Mouse (Mus musculus): ENCODE results near the gene Gnb2.

Gnb2 gene

DNA sequence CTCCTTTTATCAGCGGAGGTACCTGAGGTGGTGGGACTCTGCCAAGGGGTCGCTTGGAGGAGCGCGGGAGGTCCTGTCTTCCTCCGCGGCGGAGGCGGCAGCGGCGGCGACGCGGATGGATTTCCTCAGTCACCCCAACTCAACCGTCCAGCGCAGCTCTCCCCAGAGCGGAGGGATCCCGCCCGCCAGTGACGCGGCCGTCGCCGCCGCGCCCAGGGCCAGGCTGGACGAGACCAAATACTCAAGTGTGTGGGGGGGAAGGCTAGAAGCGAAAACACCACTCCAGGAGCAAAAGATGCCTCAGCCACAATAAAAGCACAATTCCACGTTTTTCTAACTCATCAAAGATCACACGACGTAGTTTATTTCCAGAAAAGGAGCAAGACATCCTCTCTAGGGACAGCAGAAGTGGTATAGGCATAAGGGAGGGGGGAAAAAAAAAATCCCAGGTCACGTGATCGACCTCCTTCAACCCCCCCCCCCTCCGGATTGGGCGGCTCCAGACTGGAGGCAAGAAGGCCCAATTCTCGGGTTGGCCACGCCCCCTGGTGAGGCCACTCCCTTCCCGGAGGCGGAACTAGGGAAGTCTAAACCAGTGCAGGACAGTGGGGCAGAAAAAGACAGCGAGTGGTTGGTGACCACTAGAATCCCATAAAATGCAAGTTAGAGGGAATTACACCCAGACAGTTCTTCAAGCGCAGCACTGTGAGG lies at the start of gene Gnb2, which contains the start of gene Epo:
TSS of gene Gnb2 (minus strand) at position 394 of the 711 bp plus-strand sequence.
TSS of gene Epo (minus strand) at position 126 of the 711 bp plus-strand sequence.
- DNase-seq (ENCODE audit: extremely low spot score), result peak; percentile 99

DNA sequence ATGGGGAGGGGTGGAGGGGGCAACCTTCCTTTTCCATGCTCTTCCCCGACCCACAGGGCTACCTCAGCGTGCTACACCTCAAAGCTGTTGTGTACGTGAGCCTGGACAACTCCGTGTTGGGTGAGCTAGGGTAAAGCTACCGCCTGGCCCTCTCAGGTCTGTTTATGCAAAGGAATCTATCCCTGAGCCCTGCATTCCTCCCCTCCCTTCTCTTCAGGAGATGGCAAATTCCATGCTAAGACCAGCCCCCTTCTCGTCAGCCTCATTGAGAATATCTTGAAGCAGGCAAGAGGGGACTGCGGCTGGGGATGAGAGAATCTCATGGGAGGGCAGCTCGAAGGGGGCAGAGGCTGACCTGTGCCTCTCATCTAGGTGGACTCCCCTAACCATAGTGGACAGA lies 49.4 kb upstream of the Gnb2 start:
- no peak for DNase-seq (ENCODE audit: extremely low spot score)

DNA sequence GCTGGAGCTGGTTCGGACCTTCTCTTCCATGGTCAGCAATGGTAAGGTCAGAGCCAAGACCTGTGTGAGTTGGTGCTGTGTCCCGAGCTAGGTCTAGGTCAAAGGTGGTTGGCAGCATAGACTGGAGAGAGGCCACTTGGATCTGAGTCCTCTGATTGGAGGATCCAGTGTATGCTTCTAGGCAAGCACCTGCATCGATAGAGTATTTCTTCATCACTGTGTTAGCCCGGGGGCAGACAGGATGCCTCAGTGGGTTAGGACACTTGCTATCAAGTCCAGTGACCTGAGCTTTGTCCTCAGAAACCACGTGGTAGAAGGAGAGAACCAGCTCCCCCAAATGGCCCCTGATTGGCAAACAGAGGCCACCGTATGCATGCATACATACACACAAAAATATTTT lies 46.9 kb upstream of the Gnb2 start:
- no peak for DNase-seq (ENCODE audit: extremely low spot score)

DNA sequence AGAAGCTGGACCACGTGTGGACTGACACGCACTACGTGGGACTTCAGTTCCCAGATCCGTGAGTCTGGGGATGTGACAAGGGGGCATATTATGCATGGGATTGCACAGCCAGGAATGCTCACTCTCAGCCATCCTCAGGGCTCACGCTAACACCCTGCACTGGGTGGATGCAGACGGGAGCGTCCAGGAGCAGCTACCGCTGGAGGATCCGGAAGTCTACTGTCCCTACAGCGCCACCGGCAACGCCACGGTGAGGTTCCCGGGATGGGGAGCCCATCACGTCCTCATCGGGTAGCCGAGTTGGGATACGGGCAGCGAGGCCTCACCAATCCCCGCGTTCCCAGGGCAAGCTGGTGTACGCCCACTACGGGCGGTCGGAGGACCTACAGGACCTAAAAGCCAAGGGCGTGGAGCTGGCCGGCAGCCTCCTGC lies 41.2 kb upstream of the Gnb2 start:
- DNase-seq (ENCODE audit: extremely low spot score), result peak; percentile 41

DNA sequence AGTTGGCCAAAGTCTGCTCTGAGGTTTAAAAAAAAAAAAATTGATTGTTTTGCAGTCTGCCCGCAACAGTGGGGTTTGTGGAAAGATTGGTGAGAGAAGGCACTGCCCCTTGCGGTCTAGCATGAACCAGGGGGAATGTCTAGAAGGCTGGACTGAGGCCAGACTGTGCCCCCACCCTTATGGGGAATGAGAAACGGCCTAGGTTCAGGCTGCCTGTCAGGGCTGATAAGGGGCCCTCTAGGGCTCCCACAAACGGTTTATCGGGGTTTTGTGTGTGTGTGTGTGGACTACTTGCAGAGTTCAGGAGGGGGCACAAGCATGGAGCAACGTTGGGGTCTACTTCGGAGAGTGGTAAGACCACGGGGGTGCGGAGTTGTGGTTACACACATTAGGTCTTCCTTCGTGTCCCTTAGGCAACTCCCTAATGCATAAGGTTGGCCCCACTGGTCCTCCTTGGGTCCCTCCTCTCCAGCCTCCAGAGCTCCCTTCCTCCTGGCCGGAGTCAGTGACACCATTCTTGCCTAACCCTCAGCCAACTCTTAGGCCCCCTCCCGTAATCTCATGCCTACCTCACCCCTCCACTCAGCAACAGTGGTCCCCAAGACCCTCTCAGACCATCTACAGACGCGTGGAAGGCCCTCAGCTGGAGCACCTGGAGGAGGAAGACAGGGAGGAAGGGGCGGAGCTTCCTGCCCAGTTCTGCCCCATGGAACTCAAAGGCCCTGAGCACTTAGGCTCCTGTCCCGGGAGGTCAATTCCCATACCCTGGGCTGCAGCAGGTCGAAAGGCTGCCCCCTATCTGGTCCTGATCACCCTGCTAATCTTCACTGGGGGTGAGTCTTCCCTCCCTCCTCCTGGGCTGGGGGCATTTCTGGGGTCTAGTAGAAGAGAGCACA lies 37.6 kb upstream of the Gnb2 start:
- no peak for DNase-seq (ENCODE audit: extremely low spot score)

DNA sequence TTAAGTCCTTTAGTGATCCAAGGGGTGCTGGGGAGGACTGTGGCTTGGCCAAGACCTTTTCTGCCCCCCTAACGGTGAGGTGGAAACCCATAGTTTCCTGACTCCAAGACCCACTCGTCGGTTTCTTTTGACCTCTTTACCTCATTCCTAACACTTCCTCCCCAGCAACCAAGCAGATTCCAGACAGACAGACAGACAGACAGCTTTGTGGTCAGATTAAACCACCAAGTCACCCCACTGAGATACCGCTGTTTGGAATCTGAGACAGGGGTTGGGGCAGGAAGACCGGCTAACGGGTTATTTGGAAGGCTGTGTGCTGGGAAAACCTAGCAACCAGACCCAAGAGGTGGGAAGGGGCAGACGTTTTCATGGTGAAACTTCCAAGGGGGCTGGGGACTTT lies 36.9 kb upstream of the Gnb2 start:
- DNase-seq (ENCODE audit: extremely low spot score), result no peak

DNA sequence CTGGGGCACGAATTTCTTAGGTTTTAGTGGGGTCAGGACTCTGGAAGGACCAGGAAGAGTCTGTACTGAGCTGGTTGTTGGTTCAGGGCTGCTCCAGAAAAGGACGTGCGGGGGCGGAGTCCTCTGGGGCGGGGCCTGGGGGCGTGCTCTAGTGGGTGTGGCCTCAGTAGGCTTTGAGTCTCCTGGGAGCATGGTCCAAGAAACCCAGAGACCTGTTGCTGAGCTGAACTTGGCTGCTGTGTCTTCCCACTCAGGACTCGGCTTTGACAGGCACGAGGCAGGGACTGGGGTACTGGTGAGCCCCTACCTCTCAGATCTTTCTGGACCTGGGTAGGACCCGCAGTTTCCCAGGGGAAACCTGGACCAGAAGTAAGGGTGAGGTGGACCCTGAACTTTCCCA lies 36.4 kb upstream of the Gnb2 start, which contains the start of gene Tfr2:
TSS of gene Tfr2 (plus strand) at position 176 of the 400 bp plus-strand sequence.
- peak; percentile 26 for DNase-seq (ENCODE audit: extremely low spot score)

DNA sequence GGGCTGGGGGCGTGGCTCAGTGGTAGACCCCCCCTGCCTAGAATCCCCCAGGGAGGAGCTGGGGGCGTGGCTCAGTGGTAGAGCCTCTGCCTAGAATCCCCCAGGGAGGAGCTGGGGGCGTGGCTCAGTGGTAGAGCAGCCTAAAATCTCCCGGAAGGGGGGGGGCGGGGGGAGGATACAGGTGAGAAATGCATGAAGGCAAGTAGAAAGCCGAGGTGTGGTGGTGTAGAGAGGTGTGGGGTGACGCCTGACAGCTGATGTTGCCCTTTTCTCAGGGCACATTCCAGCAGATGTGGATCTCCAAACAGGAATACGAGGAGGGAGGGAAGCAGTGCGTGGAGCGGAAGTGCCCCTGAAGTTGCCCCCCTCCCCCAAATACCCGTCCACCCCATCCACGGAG lies 35.7 kb upstream of the Gnb2 start:
- no peak for DNase-seq (ENCODE audit: extremely low spot score)

DNA sequence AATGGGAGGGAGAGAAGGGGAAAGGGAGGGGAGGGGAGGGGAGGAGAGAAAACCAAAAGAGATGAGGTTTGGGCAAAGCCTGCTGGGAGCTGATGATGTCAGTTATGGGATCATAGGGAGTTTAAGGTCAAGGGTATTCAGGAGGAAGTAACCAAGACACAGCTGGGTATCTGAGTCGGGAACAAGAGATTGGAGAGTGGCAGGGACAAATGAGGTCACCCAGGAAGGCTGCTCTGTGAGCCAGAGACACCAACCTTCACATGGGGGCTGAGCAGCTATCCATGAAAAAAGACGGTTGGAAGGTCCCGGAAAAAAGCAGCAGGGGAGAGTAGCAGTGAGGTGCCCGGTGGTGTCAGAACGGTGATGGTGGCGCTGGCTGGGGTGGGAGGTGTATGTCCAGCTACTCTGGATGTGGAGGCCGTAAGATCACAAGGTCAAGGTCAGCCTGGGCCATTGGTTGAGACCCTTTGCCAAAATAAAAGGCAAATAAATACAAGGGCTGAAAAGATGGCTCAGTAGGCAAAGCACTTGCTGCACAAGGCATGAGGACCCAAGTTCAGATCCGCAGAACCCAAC lies 35.0 kb upstream of the Gnb2 start:
- DNase-seq (ENCODE audit: extremely low spot score), result no peak

DNA sequence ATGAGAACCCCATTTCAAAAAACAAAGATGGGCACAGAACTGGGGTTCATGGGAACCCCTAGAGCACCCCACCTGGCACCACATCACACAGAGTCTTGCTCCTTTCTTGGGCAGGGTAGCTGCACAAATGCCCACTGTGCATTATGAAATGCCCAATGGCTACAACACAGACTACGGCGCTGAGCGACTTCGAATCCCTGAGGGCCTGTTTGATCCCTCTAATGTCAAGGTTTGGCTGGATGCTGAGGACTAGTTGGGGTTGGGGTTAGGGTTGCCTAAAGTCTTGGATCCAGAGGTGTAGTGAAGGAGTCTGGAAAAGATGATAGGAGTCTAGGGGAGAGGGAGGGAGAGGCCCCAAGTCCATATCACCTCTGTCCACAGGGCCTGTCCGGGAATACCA lies 33.1 kb upstream of the Gnb2 start:
- no peak for DNase-seq (ENCODE audit: extremely low spot score)

DNA sequence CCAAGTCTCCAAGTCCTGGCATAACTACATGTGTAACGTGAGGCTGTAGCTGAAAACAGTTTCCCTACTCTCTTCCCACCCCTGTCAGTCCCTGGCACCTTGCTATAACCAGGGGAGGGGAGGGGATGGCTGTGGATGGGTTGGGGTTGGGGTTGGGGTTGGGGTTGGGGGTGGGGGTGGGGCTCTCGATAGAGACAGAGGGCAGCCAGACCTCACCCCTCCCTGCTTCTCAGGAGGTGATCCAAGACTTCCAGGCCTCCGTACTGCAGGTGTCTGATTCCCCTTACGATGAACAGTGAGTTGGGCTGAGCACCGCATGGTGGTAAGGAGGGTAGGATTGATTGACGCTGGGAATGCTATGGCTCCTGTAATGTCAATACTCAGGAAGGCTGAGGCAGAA lies 32.4 kb upstream of the Gnb2 start:
- no peak for DNase-seq (ENCODE audit: extremely low spot score)

DNA sequence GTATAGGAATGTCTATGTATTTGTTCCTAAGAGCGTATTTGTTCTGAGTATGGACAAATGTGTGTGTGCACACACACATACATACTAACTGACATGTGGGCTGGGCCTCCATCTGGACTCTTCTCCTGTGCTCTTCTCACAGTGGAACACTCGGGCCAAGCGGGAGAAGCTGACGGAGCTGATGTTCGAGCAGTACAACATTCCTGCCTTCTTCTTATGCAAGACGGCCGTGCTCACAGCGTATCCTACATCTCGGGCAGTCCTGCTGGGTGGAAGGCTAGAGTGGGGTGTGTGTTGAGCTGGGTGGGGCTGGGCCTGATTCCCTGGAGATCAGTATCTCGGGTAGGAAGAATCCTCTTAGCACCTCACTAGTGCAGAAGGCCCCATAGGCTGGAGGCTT lies 29.7 kb upstream of the Gnb2 start:
- no peak for DNase-seq (ENCODE audit: extremely low spot score)

DNA sequence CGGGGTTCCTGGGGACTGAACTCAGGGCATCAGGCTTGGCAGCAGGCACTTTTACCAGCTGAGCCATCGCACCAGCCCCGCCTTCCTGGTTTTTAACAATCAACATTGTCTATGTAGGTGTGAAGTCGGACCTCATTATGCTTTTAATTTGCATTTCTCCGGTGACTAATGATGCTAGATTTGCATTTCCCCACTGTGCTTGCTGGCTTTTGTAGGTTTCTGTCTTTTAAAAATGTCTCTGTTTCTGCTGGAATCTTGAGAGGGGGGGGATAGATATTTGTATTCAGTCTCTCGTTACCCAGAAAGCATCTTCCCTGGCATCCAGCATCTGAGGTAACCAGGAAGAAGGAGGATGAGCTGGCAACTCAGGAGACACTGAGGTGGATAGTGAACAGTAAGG lies 28.2 kb upstream of the Gnb2 start:
- DNase-seq (ENCODE audit: extremely low spot score), result no peak

DNA sequence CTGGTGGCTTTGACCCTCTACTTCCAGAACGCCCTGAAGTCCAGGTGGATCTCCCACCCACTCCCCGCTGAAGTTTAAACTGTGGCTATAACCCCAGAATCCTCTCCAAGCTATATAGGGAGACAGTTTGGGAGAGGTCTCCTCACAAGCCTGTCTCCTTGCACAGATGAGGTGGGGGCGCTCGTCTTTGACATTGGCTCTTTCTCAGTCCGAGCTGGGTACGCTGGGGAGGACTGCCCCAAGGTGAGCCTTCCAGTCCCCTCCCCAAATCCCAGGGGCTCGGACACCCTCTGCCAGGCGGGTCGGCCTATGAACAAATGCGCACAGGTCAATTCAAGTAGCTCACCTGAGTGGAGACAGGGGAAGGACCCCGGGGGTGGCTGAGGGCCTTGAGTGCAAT lies 20.6 kb upstream of the Gnb2 start:
- no peak for DNase-seq (ENCODE audit: extremely low spot score)

DNA sequence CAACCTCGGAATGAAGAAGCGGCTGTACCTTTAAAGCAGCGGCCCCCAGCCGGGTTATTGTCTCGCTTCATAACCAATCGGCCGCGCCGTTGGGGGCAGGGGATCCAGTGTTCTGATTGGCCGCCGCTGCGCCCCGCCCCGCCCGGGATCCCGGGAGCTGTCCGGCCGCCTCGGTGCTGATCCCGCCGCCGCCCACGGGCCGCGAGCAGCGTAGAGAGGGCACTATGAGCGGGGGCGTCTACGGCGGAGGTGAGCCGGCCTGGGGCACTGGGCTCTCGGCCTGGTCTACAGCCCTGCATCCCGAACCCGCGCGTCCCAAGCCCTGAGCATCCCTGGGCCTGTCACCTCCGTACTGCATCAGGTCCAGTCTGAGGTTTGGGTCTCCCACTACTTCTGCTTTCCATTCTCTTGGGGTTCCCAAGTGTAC lies 20.1 kb upstream of the Gnb2 start, which contains the start of gene Actl6b:
TSS of gene Actl6b (plus strand) at position 107 of the 427 bp plus-strand sequence.
- DNase-seq (ENCODE audit: extremely low spot score), result peak; percentile 85

DNA sequence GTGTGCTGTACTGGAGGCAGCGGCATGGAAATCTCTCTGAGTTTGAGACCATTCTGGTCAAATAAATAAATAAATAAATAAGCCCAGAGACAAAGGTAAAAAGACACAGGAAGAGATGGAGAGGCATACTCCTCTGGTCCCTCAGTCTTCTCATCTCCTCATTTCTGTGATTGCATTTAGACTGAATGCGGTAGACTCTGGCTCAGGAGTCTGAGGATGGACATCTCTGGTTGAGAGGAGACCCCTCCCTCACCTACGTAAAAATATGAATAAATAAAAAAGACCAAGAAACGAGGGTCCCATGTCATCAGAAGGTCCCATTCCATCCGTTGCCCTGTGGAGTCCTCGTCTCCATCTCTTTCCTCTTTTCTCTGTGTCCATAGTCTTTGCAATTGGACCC lies 19.7 kb upstream of the Gnb2 start:
- DNase-seq (ENCODE audit: extremely low spot score), result no peak

DNA sequence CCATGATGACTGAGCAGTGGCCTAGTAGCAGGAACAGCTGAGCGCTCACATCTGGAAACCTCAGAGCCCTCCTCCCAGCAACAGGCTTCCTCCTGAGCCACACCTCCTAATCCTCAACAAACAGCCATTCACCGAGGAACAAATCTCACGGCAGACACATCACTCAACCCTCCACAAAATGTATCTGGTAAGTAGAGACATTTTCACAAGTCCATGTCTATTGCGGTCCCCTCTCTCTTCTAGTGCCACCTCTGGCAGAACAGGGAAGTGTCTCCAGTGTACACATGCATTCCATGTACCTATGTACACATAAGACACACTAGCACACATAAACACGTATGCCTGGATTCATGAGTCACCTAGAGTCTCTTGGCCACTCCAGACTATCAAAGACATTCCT lies 17.8 kb upstream of the Gnb2 start:
- no peak for DNase-seq (ENCODE audit: extremely low spot score)

DNA sequence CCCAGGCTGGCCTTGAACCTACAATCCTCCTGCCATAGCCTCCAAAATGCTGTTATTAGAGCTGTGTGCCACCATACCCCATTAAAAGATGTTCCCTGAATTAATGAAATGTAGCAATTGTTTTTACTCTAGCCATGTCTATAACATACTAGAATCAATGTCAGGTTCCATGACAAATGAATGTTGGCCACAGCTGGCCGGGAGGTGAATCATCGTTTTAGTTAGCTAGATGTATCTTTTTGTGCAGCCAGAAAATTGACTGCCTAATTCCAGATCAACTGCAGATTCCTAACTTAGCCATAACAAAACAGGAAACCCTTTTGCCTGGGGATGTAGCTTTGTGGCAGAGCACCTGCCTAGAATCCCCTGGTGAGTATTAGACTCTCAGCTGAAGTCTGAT lies 16.5 kb upstream of the Gnb2 start:
- DNase-seq (ENCODE audit: extremely low spot score), result no peak

DNA sequence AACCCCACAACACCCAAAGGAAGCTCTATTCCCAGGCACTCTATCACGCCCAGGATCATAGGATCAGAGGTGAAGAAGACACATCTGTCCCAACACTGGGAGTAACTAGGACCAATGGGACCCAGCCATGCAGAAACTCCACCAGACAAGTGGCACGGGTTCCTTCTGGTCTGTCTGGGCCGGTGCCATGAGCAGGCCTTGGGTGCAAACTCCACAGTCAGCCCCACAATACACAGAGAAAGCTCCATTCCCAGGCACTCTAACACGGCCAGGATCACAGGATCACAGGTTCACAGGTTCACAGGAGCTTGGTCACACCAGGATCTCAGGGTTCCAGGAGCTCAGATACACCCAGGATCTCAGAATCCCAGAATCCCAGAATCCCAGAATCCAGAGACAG lies 12.3 kb upstream of the Gnb2 start:
- DNase-seq (ENCODE audit: extremely low spot score), result no peak

DNA sequence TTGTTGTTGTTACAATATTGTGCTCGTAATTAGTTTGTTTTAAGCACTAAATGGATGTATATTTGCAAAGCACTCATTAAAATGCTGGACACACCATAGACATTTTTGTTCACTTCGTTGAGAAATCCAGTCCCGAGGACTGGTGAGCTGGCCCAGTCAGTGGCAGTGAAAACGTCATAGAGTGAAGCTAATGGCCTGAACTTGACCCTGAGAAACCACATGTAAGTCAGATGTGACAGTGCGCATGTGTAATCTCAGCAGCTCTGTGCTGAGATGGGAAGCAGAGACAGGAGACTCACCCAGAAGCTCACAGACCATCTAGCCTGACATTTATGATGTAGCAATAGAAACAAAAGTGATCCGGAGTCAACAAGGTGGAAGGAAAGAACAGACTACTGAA lies 11.6 kb upstream of the Gnb2 start:
- DNase-seq (ENCODE audit: extremely low spot score), result no peak

DNA sequence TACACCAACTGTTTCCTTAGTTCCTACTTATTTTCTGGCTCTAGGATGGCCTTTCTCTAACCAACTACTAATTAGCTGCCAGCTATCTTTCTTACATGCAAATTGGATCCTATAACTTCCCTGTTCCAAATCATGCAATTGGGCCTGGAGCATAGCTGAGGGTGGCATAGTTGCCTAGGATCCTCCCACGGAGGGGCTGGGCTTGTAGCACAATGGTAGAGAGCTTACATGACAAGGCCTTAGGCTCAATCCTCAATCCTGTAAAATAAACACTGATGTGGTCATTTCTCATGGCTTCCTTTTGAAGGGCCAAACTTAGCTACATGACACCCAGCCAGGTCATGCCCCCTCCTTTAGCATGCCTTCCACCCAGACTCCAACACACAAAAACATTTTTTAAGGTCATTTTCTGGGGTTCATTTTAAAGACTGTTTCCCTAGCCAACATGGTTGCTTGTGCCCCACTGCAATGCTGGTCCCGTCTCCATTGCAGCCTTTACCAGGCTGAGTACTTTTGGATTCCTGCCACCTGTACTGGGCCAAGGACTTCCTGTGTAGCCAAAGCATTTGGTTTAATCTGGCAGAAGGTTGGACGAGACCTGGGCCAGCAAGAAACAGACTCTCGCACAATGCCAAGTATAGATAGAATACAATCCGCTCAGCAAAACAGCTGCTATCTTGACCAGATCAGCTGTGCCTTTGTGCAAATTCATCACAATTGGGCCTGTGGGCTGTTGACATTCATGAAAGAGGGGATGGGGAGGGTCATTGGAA lies 8.6 kb upstream of the Gnb2 start:
- no peak for DNase-seq (ENCODE audit: extremely low spot score)

DNA sequence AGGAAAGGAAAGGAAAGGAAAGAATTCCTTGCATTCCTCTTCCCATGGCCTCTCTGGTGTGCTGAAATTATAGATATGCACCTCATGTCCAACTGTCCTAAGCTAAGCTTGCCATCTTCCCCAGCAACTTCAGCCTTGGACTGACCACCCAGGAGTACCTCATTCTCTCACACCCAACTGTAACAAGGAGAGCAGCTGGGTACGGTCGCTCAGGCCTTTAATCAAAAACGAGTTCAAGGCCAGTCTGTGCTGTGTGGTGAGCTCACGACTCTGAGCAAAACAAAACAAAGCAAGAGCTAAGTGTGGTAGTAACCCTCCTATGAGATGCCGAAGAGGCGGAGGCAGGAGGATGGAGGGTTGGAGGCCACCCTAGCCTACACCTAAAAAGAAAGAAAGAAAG lies 7.7 kb upstream of the Gnb2 start:
- no peak for DNase-seq (ENCODE audit: extremely low spot score)

Data from embryo, embryonic 9.5 days (tissue).